Mouse (Mus musculus) G1E-ER4 (cell line): ENCODE results near the gene Ifrd2. TPM values are rescaled to one million over a fixed set of nuclear protein-coding genes. Genes with fewer than 3 reads are reported as not detected.

Experiments
- GATA1 ChIP-seq: IDR thresholded peaks from one replicate; pipeline ENCODE4 v1.8.0; 2012; ENCODE audit warnings: low read length, inconsistent platforms
- polyA plus RNA-seq: library from polyadenylated mRNA; stranded (reverse); fragments of >175 nt; gene quantifications from 2 replicates; pipeline ENCODE4 v1.2.3, GENCODE M21; 2012

Ifrd2 gene
- polyA plus RNA-seq, 1 experiment, result 135 TPM

DNA sequence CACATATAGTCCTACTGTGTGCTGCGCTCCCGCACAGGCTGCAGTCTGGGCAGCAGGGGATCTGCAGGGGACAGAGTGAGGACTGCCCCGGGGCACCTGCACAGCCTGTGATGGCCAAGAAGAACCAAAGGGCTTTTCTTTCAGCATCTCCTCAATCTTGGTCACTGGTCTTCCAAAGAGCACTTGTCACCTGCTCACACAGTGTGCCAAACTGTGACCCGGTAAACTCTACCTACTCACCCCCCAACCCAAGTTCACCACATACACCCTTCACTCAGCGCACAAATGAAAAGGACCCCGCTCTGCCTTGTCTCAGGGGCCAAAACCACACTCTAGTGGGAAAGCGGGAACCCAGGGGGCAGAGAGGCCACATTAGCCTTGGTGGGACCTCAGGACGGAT lies 44.4 kb downstream of the Ifrd2 start:
- no peak for TF ChIP-seq GATA1

DNA sequence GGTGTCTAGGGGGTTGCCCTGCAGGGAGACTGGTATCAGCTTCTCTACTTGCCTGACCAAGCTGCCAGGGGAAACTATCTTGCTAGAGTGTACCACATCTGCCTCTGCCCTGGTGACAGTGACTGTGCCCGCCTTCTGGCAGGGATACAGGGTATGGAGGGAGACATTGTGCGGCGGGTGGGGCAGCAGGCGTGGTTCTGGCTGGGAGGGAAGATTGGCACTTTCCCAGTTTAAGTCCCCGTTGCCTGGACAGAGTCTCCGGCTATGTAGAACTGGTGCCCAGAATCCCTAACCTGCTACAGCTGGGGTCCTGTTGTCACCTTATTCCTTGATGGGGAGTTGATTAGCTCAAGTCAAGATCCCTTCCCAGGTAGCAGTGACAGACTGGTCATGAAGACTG lies 45.0 kb downstream of the Ifrd2 start:
- no peak for TF ChIP-seq GATA1

DNA sequence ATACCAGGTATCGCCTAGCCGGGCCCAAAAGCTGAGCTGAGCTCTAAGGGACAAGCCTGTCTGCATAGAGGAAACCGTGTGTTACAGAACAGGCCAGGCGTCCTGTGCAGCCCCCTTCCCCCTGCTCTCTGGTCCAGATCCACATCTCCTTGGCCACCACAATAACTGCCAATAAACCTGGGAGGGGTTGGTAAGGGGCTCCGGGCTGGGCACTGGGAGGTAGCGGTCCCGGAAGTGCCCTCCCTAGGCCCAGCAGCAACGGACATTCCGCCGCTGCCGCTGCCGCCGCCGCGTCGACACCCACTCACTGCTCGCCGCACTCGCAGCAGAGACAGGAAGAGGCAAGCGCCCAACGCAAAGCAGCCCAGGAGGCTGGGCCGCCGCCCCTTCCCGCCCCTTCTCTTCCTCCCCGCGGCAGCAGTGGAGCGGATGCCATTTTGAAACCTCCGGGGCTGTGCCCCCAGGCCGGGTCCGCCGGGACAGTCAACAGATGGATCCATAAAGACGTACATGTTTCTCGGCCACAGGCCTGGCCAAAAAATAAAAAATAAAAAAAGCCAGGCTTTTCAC lies 45.7 kb downstream of the Ifrd2 start:
- no peak for TF ChIP-seq GATA1

- TF ChIP-seq GATA1, result no peak
Measured at GRCm38 (mm10) chr9:107633661-107634405, 46.4 kb downstream of the Ifrd2 start.

DNA sequence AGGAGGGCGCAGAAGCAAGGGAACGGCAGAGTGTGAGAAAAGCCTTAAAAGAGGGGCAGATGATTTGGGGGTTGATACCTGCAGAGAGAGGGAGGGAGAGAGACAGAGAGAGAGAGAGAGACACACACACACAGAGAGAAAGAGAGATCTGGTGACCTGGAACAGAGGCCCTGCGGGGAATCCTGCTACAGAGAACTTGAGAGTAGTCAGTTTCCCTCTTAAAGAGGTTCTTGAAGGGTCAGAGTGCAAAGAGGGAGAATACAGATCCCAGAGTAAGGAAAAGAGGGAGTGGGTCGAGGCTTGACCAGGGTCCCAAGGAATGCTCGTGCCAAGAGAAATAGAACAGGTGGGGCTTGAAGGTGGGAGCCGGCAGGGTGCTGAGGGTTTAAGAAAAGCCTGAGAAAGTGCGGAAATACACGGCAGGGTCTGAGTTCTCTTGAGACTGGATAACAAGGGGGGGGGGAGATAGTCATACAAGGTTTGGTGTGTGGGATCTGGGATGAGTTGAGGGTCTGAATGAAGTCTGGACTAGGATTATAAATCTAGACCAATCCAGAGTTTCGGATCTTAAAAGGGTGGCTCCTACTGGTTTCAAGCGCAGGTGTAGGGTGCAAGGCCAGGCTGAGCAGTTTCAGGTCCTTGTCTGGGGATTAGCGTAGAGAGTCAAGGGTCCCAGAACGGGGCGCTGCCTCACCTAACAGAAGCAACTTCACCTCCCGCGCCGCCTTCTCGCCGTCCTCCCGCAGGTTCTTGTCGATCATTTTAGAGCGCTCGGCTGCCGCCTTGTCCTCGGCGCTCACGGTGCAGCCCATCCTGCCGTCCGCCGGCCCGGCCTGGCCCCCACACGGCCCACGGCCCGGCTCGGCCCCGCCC lies 47.2 kb downstream of the Ifrd2 start:
- TF ChIP-seq GATA1, result no peak

DNA sequence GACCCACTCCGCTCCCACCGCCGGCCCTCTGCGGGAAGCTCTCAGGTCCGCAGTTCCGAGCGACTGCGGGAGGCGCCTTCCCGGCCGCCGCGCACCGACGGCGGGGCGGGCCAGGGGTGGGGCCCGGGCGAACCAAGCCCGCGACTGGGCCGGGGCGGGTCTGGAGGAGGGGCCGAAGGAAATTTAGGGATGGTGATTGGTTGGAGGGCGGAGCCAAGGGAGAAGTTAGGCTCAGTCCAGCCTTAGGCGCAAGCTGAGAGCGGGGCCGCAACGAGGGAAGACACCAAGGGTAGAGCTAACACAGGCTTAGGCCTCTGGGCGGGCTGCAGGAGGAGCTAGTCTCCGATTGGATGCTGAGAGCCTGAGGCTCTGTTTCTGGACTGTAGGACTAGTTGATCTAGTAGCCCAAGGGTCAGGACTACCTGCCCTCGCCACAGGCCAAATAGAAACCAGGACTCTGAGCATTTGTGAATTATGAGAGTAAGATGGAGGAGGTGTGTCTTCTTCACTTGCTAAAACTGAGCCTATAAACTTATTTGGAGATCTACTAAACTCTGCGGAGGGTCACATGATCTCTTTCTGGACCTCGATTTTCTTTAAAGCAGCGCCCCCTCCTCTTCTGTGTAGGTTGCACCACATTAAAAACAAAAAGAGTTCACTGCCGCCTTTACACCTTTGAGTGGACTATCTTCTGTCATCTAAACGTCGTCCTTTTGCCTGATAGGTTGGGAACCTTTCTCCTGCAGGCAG lies 48.0 kb downstream of the Ifrd2 start, which contains the start of gene Gnai2:
Gnai2 (minus strand) TSS at position 89 of the 750 bp plus-strand sequence.
- no peak for TF ChIP-seq GATA1

DNA sequence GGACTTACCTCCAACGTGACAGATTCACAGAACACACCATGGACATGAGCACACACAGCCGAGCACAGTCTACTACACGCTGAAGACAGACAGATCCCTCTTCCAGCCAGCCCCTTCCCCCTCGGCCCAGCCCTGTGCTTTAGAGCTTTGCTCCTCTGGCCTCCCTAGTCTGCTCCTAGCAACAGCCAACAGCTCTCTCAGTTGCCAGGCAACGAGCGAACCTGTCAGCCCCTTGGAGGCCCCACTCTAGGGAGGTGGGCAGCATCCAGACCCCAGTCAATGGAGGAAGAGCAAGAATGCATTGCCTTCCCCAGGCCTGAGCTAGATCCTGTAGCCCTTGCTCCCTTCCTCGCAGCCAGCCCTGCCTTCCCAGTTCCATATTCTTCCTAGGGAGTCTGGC lies 49.6 kb downstream of the Ifrd2 start:
- TF ChIP-seq GATA1, result no peak

DNA sequence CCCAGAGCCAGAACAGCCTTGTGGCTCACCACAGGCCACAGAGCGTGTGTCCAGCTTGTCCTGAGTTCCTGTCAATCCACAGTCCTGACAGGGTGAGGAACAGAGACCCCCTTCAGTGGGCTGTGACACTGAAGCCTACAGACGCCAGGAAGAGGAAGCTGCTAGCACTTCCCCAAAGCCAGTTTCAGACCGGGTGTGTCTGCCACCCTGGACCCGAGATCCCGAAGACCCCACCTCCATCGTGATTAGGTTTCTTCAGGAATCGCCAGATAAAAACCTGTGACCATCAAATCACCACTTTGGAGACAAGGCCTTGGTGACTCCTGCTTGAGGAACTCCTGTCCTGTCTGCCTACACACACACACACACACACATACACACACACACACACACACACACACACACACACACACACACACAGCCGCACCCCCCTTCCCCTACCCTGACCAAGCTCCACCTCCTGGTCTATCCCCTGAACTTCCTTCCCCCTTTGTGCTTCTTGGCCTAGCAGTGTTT lies 52.9 kb downstream of the Ifrd2 start:
- no peak for TF ChIP-seq GATA1

DNA sequence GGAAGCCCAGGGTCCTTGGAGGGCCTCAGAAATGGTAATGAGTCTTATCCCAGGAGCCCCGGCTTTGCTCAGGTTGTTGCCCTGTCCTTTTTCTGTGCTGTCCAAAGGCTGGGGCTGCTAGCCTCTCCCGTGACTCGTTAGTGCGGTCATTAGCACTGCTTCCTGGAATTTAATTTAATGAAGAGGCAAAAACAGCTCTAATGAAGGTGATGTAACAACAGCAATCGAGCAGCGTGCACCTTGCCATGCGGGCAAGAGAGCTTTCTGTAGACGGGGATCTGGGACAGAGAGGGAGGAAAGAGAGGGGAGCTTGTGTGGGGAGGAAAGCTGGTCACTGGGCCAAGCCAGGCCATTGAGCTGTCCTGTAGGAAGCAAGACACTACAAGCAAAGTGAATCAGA lies 54.2 kb downstream of the Ifrd2 start:
- TF ChIP-seq GATA1, result no peak

Other genes with a start within 250 kb of the Ifrd2 start
- gene Hemk1, start 249.3 kb upstream of the Ifrd2 start, polyA plus RNA-seq, result 9.0 and 15.2 TPM in 2 replicates
- 0.14 and 0.16 TPM in 2 replicates for gene 6430571L13Rik, start 247.0 kb upstream of the Ifrd2 start, polyA plus RNA-seq
- not detected in 2 replicates for gene Cacna2d2, start 188.0 kb upstream of the Ifrd2 start, polyA plus RNA-seq
- gene Tmem115, start 53.7 kb upstream of the Ifrd2 start, polyA plus RNA-seq, result 35.6 and 43.9 TPM in 2 replicates
- 11.6 and 11.7 TPM in 2 replicates for gene Cyb561d2, start 45.4 kb upstream of the Ifrd2 start, polyA plus RNA-seq
- 0.68 and 0.92 TPM in 2 replicates for gene Nprl2, start 45.4 kb upstream of the Ifrd2 start, polyA plus RNA-seq
- 0.28 and 0.44 TPM in 2 replicates for gene Zmynd10, start 40.3 kb upstream of the Ifrd2 start, polyA plus RNA-seq
- 10.7 and 15.9 TPM in 2 replicates for gene Rassf1, start 36.1 kb upstream of the Ifrd2 start, polyA plus RNA-seq
- gene Tusc2, start 24.4 kb upstream of the Ifrd2 start, polyA plus RNA-seq, result 27.3 and 31.3 TPM in 2 replicates
- gene Hyal2, start 19.7 kb upstream of the Ifrd2 start, polyA plus RNA-seq, result 22.8 and 27.1 TPM in 2 replicates
- 1.3 and 1.4 TPM in 2 replicates for gene Hyal1, start 10.7 kb upstream of the Ifrd2 start, polyA plus RNA-seq
- 35.5 and 40.9 TPM in 2 replicates for gene Naa80, start 8.8 kb upstream of the Ifrd2 start, polyA plus RNA-seq
- gene Hyal3, start 6.8 kb upstream of the Ifrd2 start, polyA plus RNA-seq, result 0.06 and 0.45 TPM in 2 replicates
- gene Sema3b, start 21.6 kb downstream of the Ifrd2 start, polyA plus RNA-seq, result not detected in 2 replicates
- 427 and 551 TPM in 2 replicates for gene Gnai2, start 47.7 kb downstream of the Ifrd2 start, polyA plus RNA-seq
- not detected in 2 replicates for gene Slc38a3, start 81.9 kb downstream of the Ifrd2 start, polyA plus RNA-seq
- gene Gnat1, start 92.1 kb downstream of the Ifrd2 start, polyA plus RNA-seq, result not detected in 2 replicates
- 0.02 and 0.05 TPM in 2 replicates for gene Sema3f, start 122.8 kb downstream of the Ifrd2 start, polyA plus RNA-seq
- gene Rbm5, start 183.4 kb downstream of the Ifrd2 start, polyA plus RNA-seq, result 16.1 and 25.4 TPM in 2 replicates